Mouse (Mus musculus) thymus, adult 2 months (tissue): Measurements from ENCODE around the gene Inka2. TPM values are rescaled to one million over a fixed set of nuclear protein-coding genes. Genes with fewer than 3 reads are reported as not detected.

Source experiments
- DNase-seq: peaks from one replicate; pipeline ENCODE4 v3.0.0; 2021
- H3K27ac ChIP-seq: fragments of 200-500 bp; 2 replicates; pipeline ENCODE4 v1.5.1; 2012; ENCODE audit warnings: low read length, control low read depth; ENCODE audit not compliant: control insufficient read depth, insufficient read depth
- H3K27me3 ChIP-seq: fragments of 200-500 bp; 2 replicates; pipeline ENCODE4 v1.6.1; 2012; ENCODE audit warnings: mild to moderate bottlenecking, low read length, moderate library complexity, mixed read lengths; ENCODE audit not compliant: control insufficient read depth, insufficient read depth
- H3K36me3 ChIP-seq: fragments of 200-500 bp; 2 replicates; pipeline ENCODE4 v1.6.1; 2012; ENCODE audit warnings: mild to moderate bottlenecking, low read length, moderate library complexity; ENCODE audit not compliant: control insufficient read depth, insufficient read depth
- H3K4me1 ChIP-seq: fragments of 200-500 bp; replicated peaks from 2 replicates; pipeline ENCODE4 v1.6.1; 2012; ENCODE audit warnings: low read length; ENCODE audit not compliant: control insufficient read depth, insufficient read depth
- H3K4me3 ChIP-seq: fragments of 200-500 bp; 2 replicates; pipeline ENCODE4 v1.5.1; 2012; ENCODE audit warnings: mild to moderate bottlenecking, low read length, control low read depth, moderate library complexity; ENCODE audit not compliant: control insufficient read depth, insufficient read depth
- CTCF ChIP-seq: fragments of 200-500 bp; IDR thresholded peaks from 2 replicates; pipeline ENCODE4 v1.5.1; 2012; ENCODE audit warnings: mild to moderate bottlenecking, control low read depth, low read length, moderate library complexity, borderline replicate concordance; ENCODE audit not compliant: control insufficient read depth, poor library complexity, insufficient read depth; ENCODE audit errors: extremely low read depth
- POLR2A ChIP-seq: fragments of 200-500 bp; IDR thresholded peaks from 2 replicates; pipeline ENCODE4 v1.6.1; 2012; ENCODE audit warnings: mild to moderate bottlenecking, low read length, control low read depth, moderate library complexity; ENCODE audit not compliant: control insufficient read depth, poor library complexity, insufficient read depth; ENCODE audit errors: extremely low read depth
- WGBS: fragments of 180-500 bp; shearing (Covaris S2); methylation state at CpG from one replicate; pipeline ENCODE4 v1.1.7; 2018; 5-methylcytosine and 5-hydroxymethylcytosine counted together
- polyA plus RNA-seq: library from polyadenylated mRNA; depleted of rRNA; stranded (reverse); fragments of >200 nt; gene quantifications from 2 replicates; pipeline ENCODE4 v1.2.3, GENCODE M21; 2012

The Inka2 gene
- polyA plus RNA-seq, 1 experiment = 5.5 TPM

- TF ChIP-seq CTCF = no peak
- no peak for TF ChIP-seq POLR2A
- H3K27ac ChIP-seq = no peak overlapping the region
- H3K27me3 ChIP-seq = no peaks in the 10 kb centered on the region
- no peaks in the 10 kb centered on the region for H3K36me3 ChIP-seq
- H3K4me3 ChIP-seq = peak overlapping the region; percentile 56
- no peak for DNase-seq
- 75% methylated on average over 3 of the region's 3 CpGs for WGBS
- peaks cover 15% of the 10 kb centered on the region for H3K4me1 ChIP-seq
Observed at GRCm38 (mm10) chr3:105705561-105705960, 1.2 kb downstream of the Inka2 start.

- no peak for DNase-seq
- Histone ChIP-seq H3K4me1 (peaks cover 12% of the 10 kb centered on the region), H3K36me3 (no peaks in the 10 kb centered on the region), H3K27me3 (no peaks in the 10 kb centered on the region), H3K4me3 (no peak overlapping the region), H3K27ac (no peak overlapping the region)
- WGBS = 72% methylated on average over 4 of the region's 4 CpGs
- TF ChIP-seq CTCF (no peak), POLR2A (no peak)
Observed at GRCm38 (mm10) chr3:105706366-105707020, 2.1 kb downstream of the Inka2 start.

- Histone ChIP-seq H3K27ac (no peak overlapping the region), H3K4me3 (no peak overlapping the region), H3K27me3 (no peaks in the 10 kb centered on the region), H3K36me3 (no peaks in the 10 kb centered on the region), H3K4me1 (peaks cover 11% of the 10 kb centered on the region)
- no peak for DNase-seq
- TF ChIP-seq POLR2A = no peak
- TF ChIP-seq CTCF = no peak
- 93% methylated on average over 7 of the region's 7 CpGs for WGBS
Observed at GRCm38 (mm10) chr3:105707590-105707989, 3.2 kb downstream of the Inka2 start.

- H3K27me3 ChIP-seq = no peaks in the 10 kb centered on the region
- H3K36me3 ChIP-seq = no peaks in the 10 kb centered on the region
- 90% methylated on average over 6 of the region's 6 CpGs for WGBS
- no peak overlapping the region for H3K27ac ChIP-seq
- no peak for DNase-seq
- H3K4me1 ChIP-seq = peaks cover 7% of the 10 kb centered on the region
- H3K4me3 ChIP-seq = no peak overlapping the region
- TF ChIP-seq CTCF = no peak
- no peak for TF ChIP-seq POLR2A
Observed at GRCm38 (mm10) chr3:105710246-105710645, 5.8 kb downstream of the Inka2 start.

GRCm38 (mm10) chr3:105711741-105712140 is 7.3 kb downstream of the Inka2 start:
- H3K4me3 ChIP-seq = no peak overlapping the region
- WGBS = 89% methylated on average over 7 of the region's 7 CpGs
- DNase-seq = no peak
- H3K27me3 ChIP-seq = no peaks in the 10 kb centered on the region
- H3K27ac ChIP-seq = no peak overlapping the region
- H3K4me1 ChIP-seq = no peaks in the 10 kb centered on the region
- no peaks in the 10 kb centered on the region; the same call in 1 of the 2 replicates for H3K36me3 ChIP-seq
- no peak for TF ChIP-seq POLR2A
- no peak for TF ChIP-seq CTCF

GRCm38 (mm10) chr3:105712827-105713226 is 8.4 kb downstream of the Inka2 start:
- Histone ChIP-seq H3K36me3 (no peaks in the 10 kb centered on the region; the same call in 1 of the 2 replicates), H3K4me3 (no peak overlapping the region), H3K4me1 (no peaks in the 10 kb centered on the region), H3K27ac (no peak overlapping the region), H3K27me3 (no peaks in the 10 kb centered on the region)
- no peak for TF ChIP-seq POLR2A
- no peak for TF ChIP-seq CTCF
- DNase-seq = no peak
